17 mouse cellular contexts compared by ENCODE assay signal in genomic region chr3:103606660-103607595, GRCm38 (mm10). TPM values are rescaled to one million over a fixed set of nuclear protein-coding genes. Genes with fewer than 3 reads are reported as not detected.
A peak's percentile ranks its signal among the peaks of the same experiment; 100 is the strongest.
DNase-seq lines count a peak whose midpoint lies in the region; ATAC-seq lines count a peak whose summit lies in the region.
"Had no signal": no experiment of that assay in that cellular context is flagged by ENCODE, and none has a peak within 500 bp of the region (broad histone marks: within the 10 kb centered on the region; RNA-seq: fewer than 3 reads in every experiment).

No protein-coding gene starts in this region.

- DNase-seq in hindbrain, embryonic 10.5 days (ENCODE audit: low spot score), result no peak
- DNase-seq in MN1 (ENCODE audit: low spot score), result peak; percentile 38
- peak; percentile 72 to 77 for DNase-seq in cerebellum, adult 18-20 months
- DNase-seq in retina, postnatal 1 day, result no peak
- no peak for DNase-seq in thymus, postnatal 10 days (ENCODE audit: low spot score in 2 of 2)
- no peak for DNase-seq in embryo, embryonic 9.5 days (ENCODE audit: extremely low spot score)
- DNase-seq: left cerebral cortex, postnatal 4 days; liver, embryonic 13.5 days had no signal

- no peaks in the 10 kb centered on the region for H3K9me3 ChIP-seq in hindbrain, embryonic 13.5 days
- no peaks in the 10 kb centered on the region for H3K9me3 ChIP-seq in hindbrain, embryonic 10.5 days
- no peaks in the 10 kb centered on the region for H3K9me3 ChIP-seq in forebrain, embryonic 15.5 days
- H3K9me3 ChIP-seq: G1E; kidney, embryonic 15.5 days; liver, embryonic 13.5 days had no signal

- WGBS in hindbrain, embryonic 13.5 days, result 71% methylated on average over 13 of the region's 13 CpGs
- WGBS in hindbrain, embryonic 10.5 days, result 87% methylated on average over 13 of the region's 13 CpGs
- 70% methylated on average over 13 of the region's 13 CpGs for WGBS in forebrain, embryonic 15.5 days

- H3K4me2 ChIP-seq in hindbrain, embryonic 13.5 days, result no peak overlapping the region
- no peak overlapping the region for H3K4me2 ChIP-seq in forebrain, embryonic 15.5 days (replicated peaks)
- H3K4me2 ChIP-seq: kidney, embryonic 15.5 days; liver, embryonic 13.5 days had no signal

- no peaks in the 10 kb centered on the region for H3K27me3 ChIP-seq in hindbrain, embryonic 13.5 days
- no peaks in the 10 kb centered on the region for H3K27me3 ChIP-seq in hindbrain, embryonic 10.5 days (ENCODE audit: insufficient read depth, poor library complexity, severe bottlenecking)
- H3K27me3 ChIP-seq in forebrain, embryonic 15.5 days, result no peaks in the 10 kb centered on the region
- H3K27me3 ChIP-seq: kidney, embryonic 15.5 days; liver, embryonic 13.5 days had no signal

- peak; percentile 63 for ATAC-seq in hindbrain, embryonic 13.5 days (ENCODE audit: low FRiP score)
- ATAC-seq in forebrain, embryonic 15.5 days (replicated peaks), result peak; percentile 63; the same call in 1 of the 2 replicates
- ATAC-seq: inflammation-experienced regulatory T-cells, adult 6 months had no signal

- H3K4me1 ChIP-seq in hindbrain, embryonic 13.5 days (replicated peaks), result peaks cover 16% of the 10 kb centered on the region
- H3K4me1 ChIP-seq in hindbrain, embryonic 10.5 days (replicated peaks), result no peaks in the 10 kb centered on the region
- H3K4me1 ChIP-seq in forebrain, embryonic 15.5 days, result 0 out of 2 replicates have a peak, but pooled peaks cover 3% of the 10 kb centered on the region
- H3K4me1 ChIP-seq: liver, embryonic 13.5 days had no signal

- peak overlapping the region; percentile 52; the same call in 1 of the 2 replicates for H3K27ac ChIP-seq in hindbrain, embryonic 13.5 days
- H3K27ac ChIP-seq in hindbrain, embryonic 10.5 days, result no peak overlapping the region
- no peak overlapping the region for H3K27ac ChIP-seq in forebrain, embryonic 15.5 days (replicated peaks)
- H3K27ac ChIP-seq: kidney, embryonic 15.5 days; liver, embryonic 13.5 days; stomach, postnatal 0 days had no signal

- 0 out of 2 replicates have a peak overlapping the region, but pooled peaks have one; percentile 29 for H3K9ac ChIP-seq in hindbrain, embryonic 13.5 days
- H3K9ac ChIP-seq in forebrain, embryonic 15.5 days (replicated peaks), result no peak overlapping the region
- H3K9ac ChIP-seq: kidney, embryonic 15.5 days; liver, embryonic 13.5 days had no signal

- H3K36me3 ChIP-seq in hindbrain, embryonic 13.5 days, result no peaks in the 10 kb centered on the region
- no peaks in the 10 kb centered on the region for H3K36me3 ChIP-seq in hindbrain, embryonic 10.5 days
- no peaks in the 10 kb centered on the region for H3K36me3 ChIP-seq in forebrain, embryonic 15.5 days
- H3K36me3 ChIP-seq: G1E; kidney, embryonic 15.5 days; liver, embryonic 13.5 days had no signal

- H3K4me3 ChIP-seq in hindbrain, embryonic 13.5 days, result no peak overlapping the region
- no peak overlapping the region for H3K4me3 ChIP-seq in hindbrain, embryonic 10.5 days
- H3K4me3 ChIP-seq in forebrain, embryonic 15.5 days, result no peak overlapping the region
- H3K4me3 ChIP-seq: kidney, embryonic 15.5 days; liver, embryonic 13.5 days had no signal

RNA-seq across cellular contexts. Expression of gene Syt6, which starts 31.9 kb away (rescaled TPM):
- 11.3 and 11.8 TPM in 2 replicates for polyA plus RNA-seq in hindbrain, embryonic 13.5 days (2015; fragmentation: Nextera tagmentation; extraction: Ambion mirVana)
- 1.5 and 2.0 TPM in 2 replicates for polyA plus RNA-seq in hindbrain, embryonic 10.5 days (2016; fragmentation: Nextera tagmentation; extraction: Ambion mirVana)
- 19.2 and 22.1 TPM in 2 replicates for polyA plus RNA-seq in forebrain, embryonic 15.5 days (2015; fragmentation: Nextera tagmentation; extraction: Ambion mirVana)
- polyA plus RNA-seq: C2C12; G1E; heart, postnatal 0 days; inflammation-experienced regulatory T-cells, adult 6 months; liver, embryonic 13.5 days had no signal

RNA-seq across cellular contexts. Expression of gene Atg4a-ps, which starts 38.9 kb away (rescaled TPM):
- 0.26 and 0.38 TPM in 2 replicates for polyA plus RNA-seq in hindbrain, embryonic 13.5 days (2015; fragmentation: Nextera tagmentation; extraction: Ambion mirVana)
- 0.07 and 0.17 TPM in 2 replicates for polyA plus RNA-seq in hindbrain, embryonic 10.5 days (2016; fragmentation: Nextera tagmentation; extraction: Ambion mirVana)
- 0.24 TPM in 1 of 2 replicates, not detected in the other for polyA plus RNA-seq in forebrain, embryonic 15.5 days (2015; fragmentation: Nextera tagmentation; extraction: Ambion mirVana)
- polyA plus RNA-seq: G1E; kidney, embryonic 15.5 days; small intestine, adult 2 months had no signal

Comparison
In these comparisons a context has a peak if more than half of its experiments do, and no peak if none do; other contexts are left out.
1. DNase-seq: peak in MN1 (single experiment) and cerebellum, adult 18-20 months (2 of 2); none in hindbrain, embryonic 10.5 days (single experiment), retina, postnatal 1 day (single experiment), thymus, postnatal 10 days (0 of 2) and embryo, embryonic 9.5 days (single experiment).